Mouse (Mus musculus) heart, adult 2 months (tissue): ENCODE results near the gene Slc22a16.
A peak's percentile ranks its signal among the peaks of the same experiment; 100 is the strongest.

Experiments
- CTCF ChIP-seq: fragments of 200-600 bp; IDR thresholded peaks from 2 replicates; pipeline ENCODE4 v1.8.1; 2022; ENCODE audit warnings: antibody characterized with exemption, mild to moderate bottlenecking, moderate library complexity
- EP300 ChIP-seq: fragments of 200-500 bp; IDR thresholded peaks from 2 replicates; pipeline ENCODE4 v1.6.1; 2011; ENCODE audit warnings: low read depth, low read length, control low read depth; ENCODE audit not compliant: insufficient read depth
- POLR2A ChIP-seq: fragments of 200-500 bp; IDR thresholded peaks from 2 replicates; pipeline ENCODE4 v1.6.1; 2011; ENCODE audit warnings: mild to moderate bottlenecking, low read depth, low read length, control low read depth; ENCODE audit not compliant: insufficient read depth

GRCm38 (mm10) chr10:40617973-40618372 is 47.8 kb downstream of the Slc22a16 start:
- TF ChIP-seq POLR2A: no peak
- peak; percentile 57 for TF ChIP-seq CTCF
- no peak for TF ChIP-seq EP300
